Mouse (Mus musculus) ES-Bruce4 (cell line): ENCODE measurements around the gene Ppm1m.
A peak's percentile ranks its signal among the peaks of the same experiment; 100 is the strongest.

Experiments
- CTCF ChIP-seq: IDR thresholded peaks from one replicate; pipeline ENCODE4 v1.8.1; 2011; ENCODE audit warnings: low read depth, low read length
- EP300 ChIP-seq: IDR thresholded peaks from 2 replicates; pipeline ENCODE4 v1.6.1; 2011; ENCODE audit warnings: low read depth, low read length; ENCODE audit not compliant: insufficient read depth

DNA sequence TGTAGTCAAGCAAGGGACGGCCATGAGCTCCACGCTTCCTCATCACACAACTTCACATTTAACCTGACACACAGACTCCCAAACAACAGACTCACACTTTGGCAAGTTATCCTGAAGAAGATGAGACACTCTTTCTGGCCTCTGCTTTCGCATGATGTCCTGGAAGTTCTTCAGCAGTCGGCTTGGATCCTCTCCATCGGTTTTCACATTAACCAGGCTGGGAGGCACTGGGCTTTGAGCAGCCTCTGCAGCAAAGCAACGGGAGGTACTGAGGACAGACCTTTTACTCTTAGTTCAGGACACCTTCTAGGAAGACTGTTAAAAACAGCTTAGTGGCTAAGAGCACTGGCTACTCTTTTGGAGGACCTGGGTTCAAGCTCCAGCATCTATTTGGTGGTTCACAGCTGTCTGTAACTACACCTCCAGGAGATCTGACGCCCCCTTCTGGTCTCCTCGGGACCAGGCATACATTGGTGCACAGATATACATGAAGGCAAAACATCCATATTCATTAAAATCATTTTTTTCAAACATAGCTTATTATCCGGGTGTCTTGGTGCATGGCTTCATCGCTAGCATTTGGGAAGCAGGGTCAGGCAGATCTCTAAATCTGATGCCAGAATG is 42.1 kb upstream of the Ppm1m start:
- TF ChIP-seq CTCF (peak; percentile 16), EP300 (no peak)
